Mouse (Mus musculus) MEL (cell line): ENCODE results near the gene Hoxa1.

Experiments used
- CTCF ChIP-seq, 3 experiments: IDR thresholded peaks in 2 of 3; conservative IDR thresholded peaks in 1 of 3; 2 replicates each; pipeline ENCODE4 v1.5.1; 2011 to 2012; ENCODE audit warnings: low read length in 3 of 3, low read depth in 2 of 3, mild to moderate bottlenecking in 2 of 3, improper control_type of control experiment in 1 of 3, inconsistent platforms in 1 of 3, mixed read lengths in 1 of 3, moderate library complexity in 1 of 3; ENCODE audit not compliant: control insufficient read depth in 1 of 3, insufficient read depth in 1 of 3, poor library complexity in 1 of 3, severe bottlenecking in 1 of 3
- EP300 ChIP-seq, 2 experiments: IDR thresholded peaks; 2 replicates each; pipeline ENCODE4 v1.6.1; 2011; ENCODE audit warnings: improper control_type of control experiment in 2 of 2, low read length in 2 of 2, low read depth in 1 of 2, mild to moderate bottlenecking in 1 of 2
- POLR2A ChIP-seq, 2 experiments: IDR thresholded peaks; 2 replicates each; pipeline ENCODE4 v1.6.1; 2011 to 2012; ENCODE audit warnings: low read length in 2 of 2, mild to moderate bottlenecking in 2 of 2, control low read depth in 1 of 2, improper control_type of control experiment in 1 of 2, low read depth in 1 of 2, moderate library complexity in 1 of 2; ENCODE audit not compliant: control insufficient read depth in 1 of 2, insufficient read depth in 1 of 2, poor library complexity in 1 of 2
- SIN3A ChIP-seq: IDR thresholded peaks from 2 replicates; pipeline ENCODE4 v1.6.1; 2012; ENCODE audit warnings: low read length, improper control_type of control experiment, inconsistent platforms

- no peak for TF ChIP-seq EP300 (IDR thresholded peaks at IDR 0.05; ENCODE audit: low read depth in 1 of 2, low read length in 2 of 2)
- TF ChIP-seq SIN3A: no peak
- no peak for TF ChIP-seq POLR2A (IDR thresholded peaks at IDR 0.05; ENCODE audit: control insufficient read depth in 1 of 2, insufficient read depth in 1 of 2, low read depth in 1 of 2, low read length in 2 of 2, poor library complexity in 1 of 2)
- no peak for TF ChIP-seq CTCF (IDR thresholded peaks at IDR 0.05 in 2 of 3, conservative IDR thresholded peaks at IDR 0.05 in 1 of 3; ENCODE audit: control insufficient read depth in 1 of 3, insufficient read depth in 1 of 3, low read depth in 2 of 3, low read length in 3 of 3, poor library complexity in 1 of 3, severe bottlenecking in 1 of 3)
Observed at GRCm38 (mm10) chr6:52206882-52207683, 49.0 kb upstream of the Hoxa1 start.
